Mouse (Mus musculus): ENCODE data around the gene Ptprd. TPM values are rescaled to one million over a fixed set of nuclear protein-coding genes. Genes with fewer than 3 reads are reported as not detected.
A peak's percentile ranks its signal among the peaks of the same experiment; 100 is the strongest.

Gene Ptprd
- polyA plus RNA-seq, 1 experiment from 2014 or later = 14.9 TPM

- no peak overlapping the region for H3K9ac ChIP-seq (replicated peaks; ENCODE audit: low read depth)
- DNase-seq (ENCODE audit: low spot score) = peak; percentile 62
These were observed 1841.5 kb downstream of the Ptprd start for GRCm38 (mm10) chr4:76370041-76370880.

DNA sequence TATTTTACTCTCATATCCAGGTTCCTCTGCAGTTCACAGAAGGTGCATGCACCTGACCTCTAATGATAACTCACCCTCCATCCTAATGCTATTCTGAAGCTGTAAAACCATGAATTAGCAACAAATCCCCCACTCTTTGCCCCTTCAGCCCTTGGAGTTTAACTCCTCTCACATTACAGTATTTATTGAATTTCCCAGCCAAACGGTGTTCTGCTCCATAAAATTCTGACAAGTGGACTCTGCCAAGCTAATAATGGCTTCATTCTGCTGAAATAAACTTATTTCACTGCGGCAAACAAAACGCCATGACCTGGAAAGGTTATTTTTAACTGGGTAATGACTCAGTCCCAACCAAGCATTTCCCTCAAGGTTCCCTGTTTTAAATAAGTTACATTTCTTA, 1842.7 kb downstream of the Ptprd start:
- Histone ChIP-seq H3K9me3 (ENCODE audit: low read length) (no peaks in the 10 kb centered on the region), H3K36me3 (ENCODE audit: insufficient read depth, low read length) (no peaks in the 10 kb centered on the region), H3K4me3 (ENCODE audit: low read depth, low read length) (no peak overlapping the region), H3K4me2 (replicated peaks; ENCODE audit: low read depth, low read length) (no peak overlapping the region), H3K27me3 (replicated peaks; ENCODE audit: insufficient read depth, low read length) (no peaks in the 10 kb centered on the region), H3K27ac (ENCODE audit: low read length) (no peak overlapping the region), H3K4me1 (ENCODE audit: insufficient read depth, low read depth, low read length) (no peaks in the 10 kb centered on the region), H3K9ac (replicated peaks; ENCODE audit: low read depth) (no peak overlapping the region)
- ATAC-seq = no peak
- DNase-seq (ENCODE audit: low spot score) = no peak
- TF ChIP-seq EP300 (IDR thresholded peaks at IDR 0.05) = no peak
- TF ChIP-seq CTCF (IDR thresholded peaks at IDR 0.05) = no peak
- 47% methylated on average over 3 of the region's 3 CpGs for WGBS

More at GRCm38 (mm10) chr4:76370041-76370880, 1841.5 kb downstream of the Ptprd start:
- H3K27ac ChIP-seq (ENCODE audit: low read length) = no peak overlapping the region; the same call in 1 of the 2 replicates
- no peaks in the 10 kb centered on the region for H3K27me3 ChIP-seq (replicated peaks; ENCODE audit: insufficient read depth, low read length)
- no peak overlapping the region for H3K4me3 ChIP-seq (ENCODE audit: low read depth, low read length)
- H3K4me2 ChIP-seq (replicated peaks; ENCODE audit: low read depth, low read length) = peak overlapping the region; percentile 17; the same call in 1 of the 2 replicates
- no peaks in the 10 kb centered on the region for H3K4me1 ChIP-seq (ENCODE audit: insufficient read depth, low read depth, low read length)
- TF ChIP-seq EP300 (IDR thresholded peaks at IDR 0.05) (peak; percentile 37; the same call in 1 of the 2 replicates), CTCF (IDR thresholded peaks at IDR 0.05) (no peak)
- no peaks in the 10 kb centered on the region for H3K9me3 ChIP-seq (ENCODE audit: low read length)
- no peaks in the 10 kb centered on the region for H3K36me3 ChIP-seq (ENCODE audit: insufficient read depth, low read length)
- 55% methylated on average over 4 of the region's 4 CpGs for WGBS
- ATAC-seq = peak; percentile 80

DNA sequence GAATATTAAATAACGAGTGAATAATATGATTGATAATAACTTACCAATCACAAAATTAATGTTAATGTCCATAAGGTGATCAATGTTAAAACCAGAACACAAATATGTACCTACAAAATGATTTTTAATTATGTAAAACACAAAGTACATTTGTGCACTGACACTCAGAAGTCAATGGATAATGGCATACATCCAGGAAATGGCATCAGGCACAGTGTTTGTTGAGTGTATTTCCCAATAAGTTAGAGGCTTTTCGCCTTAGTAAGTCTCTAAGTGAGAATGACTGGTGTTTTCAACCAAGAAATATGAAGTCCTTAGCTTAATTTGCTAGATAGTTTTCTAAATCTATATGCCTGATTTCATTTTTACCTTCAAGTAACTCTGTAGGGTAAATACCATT, 1843.5 kb downstream of the Ptprd start:
- no peaks in the 10 kb centered on the region for H3K27me3 ChIP-seq (replicated peaks; ENCODE audit: insufficient read depth, low read length)
- H3K9ac ChIP-seq (replicated peaks; ENCODE audit: low read depth) = no peak overlapping the region
- ATAC-seq (no peak), DNase-seq (ENCODE audit: low spot score) (no peak)
- no peaks in the 10 kb centered on the region for H3K4me1 ChIP-seq (ENCODE audit: insufficient read depth, low read depth, low read length)
- no peaks in the 10 kb centered on the region for H3K36me3 ChIP-seq (ENCODE audit: insufficient read depth, low read length)
- WGBS = 72% methylated on average over 2 of the region's 2 CpGs
- no peaks in the 10 kb centered on the region for H3K9me3 ChIP-seq (ENCODE audit: low read length)
- TF ChIP-seq CTCF (IDR thresholded peaks at IDR 0.05) = no peak
- no peak for TF ChIP-seq EP300 (IDR thresholded peaks at IDR 0.05)
- no peak overlapping the region for H3K4me2 ChIP-seq (replicated peaks; ENCODE audit: low read depth, low read length)
- H3K4me3 ChIP-seq (ENCODE audit: low read depth, low read length) = no peak overlapping the region
- H3K27ac ChIP-seq (ENCODE audit: low read length) = no peak overlapping the region

DNA sequence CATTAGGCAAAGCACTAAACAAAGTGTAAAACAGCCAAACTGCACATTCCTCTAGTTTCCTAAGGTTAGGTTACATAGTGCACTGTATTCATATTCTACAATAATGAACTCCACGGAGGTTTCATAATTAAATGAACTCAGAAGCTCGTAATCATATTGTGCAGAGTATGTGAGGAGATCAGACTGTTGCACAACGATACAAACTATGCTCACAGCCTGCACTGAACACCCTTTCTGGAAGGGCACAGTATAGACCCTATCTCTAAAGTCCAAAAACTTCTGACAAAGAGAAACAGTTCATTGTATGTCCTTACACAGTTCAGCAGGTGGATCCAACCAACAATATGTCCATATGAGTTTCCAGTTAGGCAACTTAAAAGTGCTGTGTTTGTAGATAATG, 1844.5 kb downstream of the Ptprd start:
- no peak overlapping the region for H3K4me2 ChIP-seq (replicated peaks; ENCODE audit: low read depth, low read length)
- 67% methylated on average over 3 of the region's 3 CpGs for WGBS
- TF ChIP-seq CTCF (IDR thresholded peaks at IDR 0.05) = no peak
- TF ChIP-seq EP300 (IDR thresholded peaks at IDR 0.05) = no peak

GRCm38 (mm10) chr4:76365871-76366270, 1845.9 kb downstream of the Ptprd start:
- ATAC-seq (no peak), DNase-seq (ENCODE audit: low spot score) (peak; percentile 32)
- Histone ChIP-seq H3K4me3 (ENCODE audit: low read depth, low read length) (no peak overlapping the region), H3K9me3 (ENCODE audit: low read length) (no peaks in the 10 kb centered on the region), H3K27me3 (replicated peaks; ENCODE audit: insufficient read depth, low read length) (no peaks in the 10 kb centered on the region), H3K9ac (replicated peaks; ENCODE audit: low read depth) (no peak overlapping the region), H3K27ac (ENCODE audit: low read length) (no peak overlapping the region), H3K4me1 (ENCODE audit: insufficient read depth, low read depth, low read length) (no peaks in the 10 kb centered on the region), H3K36me3 (ENCODE audit: insufficient read depth, low read length) (no peaks in the 10 kb centered on the region), H3K4me2 (replicated peaks; ENCODE audit: low read depth, low read length) (no peak overlapping the region)
- 44% methylated on average over 4 of the region's 4 CpGs for WGBS
- TF ChIP-seq EP300 (IDR thresholded peaks at IDR 0.05) = no peak
- no peak for TF ChIP-seq CTCF (IDR thresholded peaks at IDR 0.05)

More for the DNA sequence above, 1844.5 kb downstream of the Ptprd start:
- no peaks in the 10 kb centered on the region for H3K9me3 ChIP-seq (ENCODE audit: low read length)
- no peaks in the 10 kb centered on the region for H3K27me3 ChIP-seq (replicated peaks; ENCODE audit: insufficient read depth, low read length)
- no peaks in the 10 kb centered on the region for H3K36me3 ChIP-seq (ENCODE audit: insufficient read depth, low read length)
- H3K4me3 ChIP-seq (ENCODE audit: low read depth, low read length) = no peak overlapping the region
- H3K4me1 ChIP-seq (ENCODE audit: insufficient read depth, low read depth, low read length) = no peaks in the 10 kb centered on the region
- ATAC-seq (no peak), DNase-seq (ENCODE audit: low spot score) (peak; percentile 9)
- no peak overlapping the region for H3K9ac ChIP-seq (replicated peaks; ENCODE audit: low read depth)
- H3K27ac ChIP-seq (ENCODE audit: low read length) = no peak overlapping the region

- Histone ChIP-seq H3K9ac (replicated peaks; ENCODE audit: low read depth) (no peak overlapping the region), H3K27me3 (replicated peaks; ENCODE audit: insufficient read depth, low read length) (no peaks in the 10 kb centered on the region), H3K9me3 (ENCODE audit: low read length) (no peaks in the 10 kb centered on the region), H3K4me2 (replicated peaks; ENCODE audit: low read depth, low read length) (no peak overlapping the region), H3K4me1 (ENCODE audit: insufficient read depth, low read depth, low read length) (no peaks in the 10 kb centered on the region), H3K36me3 (ENCODE audit: insufficient read depth, low read length) (no peaks in the 10 kb centered on the region), H3K27ac (ENCODE audit: low read length) (no peak overlapping the region), H3K4me3 (ENCODE audit: low read depth, low read length) (no peak overlapping the region)
- 40% methylated on average over 1 of the region's 1 CpGs for WGBS
- DNase-seq (ENCODE audit: low spot score) (no peak), ATAC-seq (no peak)
- no peak for TF ChIP-seq EP300 (IDR thresholded peaks at IDR 0.05)
- no peak for TF ChIP-seq CTCF (IDR thresholded peaks at IDR 0.05)
These were observed 1850.2 kb downstream of the Ptprd start for GRCm38 (mm10) chr4:76361546-76361945.

All from lung, postnatal 0 days (tissue).